Comparison of ENCODE assay signal across 8 mouse cellular contexts in genomic region chr3:137955560-137956081, GRCm38 (mm10). TPM values are rescaled to one million over a fixed set of nuclear protein-coding genes. Genes with fewer than 3 reads are reported as not detected.
DNase-seq lines count a peak whose midpoint lies in the region; ATAC-seq and TF ChIP-seq lines count a peak whose summit lies in the region.

No protein-coding gene starts in this region.

- no peak for TF ChIP-seq CTCF in hindbrain, postnatal 0 days (IDR thresholded peaks at IDR 0.05; ENCODE audit: low read depth)

- no peak overlapping the region for H3K27ac ChIP-seq in lung, embryonic 15.5 days
- no peak overlapping the region for H3K27ac ChIP-seq in hindbrain, postnatal 0 days
- no peak overlapping the region for H3K27ac ChIP-seq in midbrain, embryonic 15.5 days

- H3K4me2 ChIP-seq in lung, embryonic 15.5 days, result peak overlapping the region; percentile 49
- peak overlapping the region; percentile 48 for H3K4me2 ChIP-seq in hindbrain, postnatal 0 days (ENCODE audit: low read depth, low read length)
- H3K4me2 ChIP-seq in midbrain, embryonic 15.5 days, result peak overlapping the region; percentile 16; the same call in 1 of the 2 replicates

- peak overlapping the region; percentile 16; the same call in 1 of the 2 replicates for H3K4me3 ChIP-seq in lung, embryonic 15.5 days
- 0 out of 2 replicates have a peak overlapping the region, but pooled peaks have one; percentile 4 for H3K4me3 ChIP-seq in hindbrain, postnatal 0 days (ENCODE audit: low read length)
- H3K4me3 ChIP-seq in midbrain, embryonic 15.5 days, result no peak overlapping the region

- peaks cover 28% of the 10 kb centered on the region for H3K4me1 ChIP-seq in lung, embryonic 15.5 days
- H3K4me1 ChIP-seq in hindbrain, postnatal 0 days (ENCODE audit: insufficient read depth, low read length), result peaks cover 8% of the 10 kb centered on the region
- peaks cover 21% of the 10 kb centered on the region for H3K4me1 ChIP-seq in midbrain, embryonic 15.5 days

- no peaks in the 10 kb centered on the region for H3K36me3 ChIP-seq in lung, embryonic 15.5 days
- H3K36me3 ChIP-seq in hindbrain, postnatal 0 days (ENCODE audit: insufficient read depth, low read length), result no peaks in the 10 kb centered on the region
- H3K36me3 ChIP-seq in midbrain, embryonic 15.5 days (replicated peaks), result no peaks in the 10 kb centered on the region

- H3K9ac ChIP-seq in lung, embryonic 15.5 days, result no peak overlapping the region; the same call in 1 of the 2 replicates
- no peak overlapping the region for H3K9ac ChIP-seq in hindbrain, postnatal 0 days (replicated peaks; ENCODE audit: low read length)
- no peak overlapping the region for H3K9ac ChIP-seq in midbrain, embryonic 15.5 days

- H3K27me3 ChIP-seq in lung, embryonic 15.5 days, result no peaks in the 10 kb centered on the region
- no peaks in the 10 kb centered on the region for H3K27me3 ChIP-seq in hindbrain, postnatal 0 days (ENCODE audit: insufficient read depth, low read length)
- no peaks in the 10 kb centered on the region for H3K27me3 ChIP-seq in midbrain, embryonic 15.5 days (replicated peaks)

- no peaks in the 10 kb centered on the region for H3K9me3 ChIP-seq in lung, embryonic 15.5 days
- no peaks in the 10 kb centered on the region for H3K9me3 ChIP-seq in hindbrain, postnatal 0 days (ENCODE audit: low read length)
- no peaks in the 10 kb centered on the region for H3K9me3 ChIP-seq in midbrain, embryonic 15.5 days

- DNase-seq in lung, postnatal 14 days, result no peak
- peak; percentile 34 for DNase-seq in hindbrain, postnatal 0 days (ENCODE audit: low spot score)
- DNase-seq in urinary bladder, postnatal 36 days (ENCODE audit: low spot score in 2 of 2), result no peak
- DNase-seq in spleen, adult 18-20 months, result no peak
- DNase-seq in spleen, adult 12 weeks (ENCODE audit: low spot score), result no peak

- ATAC-seq in lung, embryonic 15.5 days (ENCODE audit: borderline replicate concordance, extremely low read depth, low FRiP score, low TSS enrichment), result no peak
- peak; percentile 17 for ATAC-seq in activated CD4-positive, CD25-positive, alpha-beta regulatory T cell, adult 4 months
- no peak for ATAC-seq in hindbrain, postnatal 0 days
- no peak for ATAC-seq in midbrain, embryonic 15.5 days (replicated peaks)

- 13% methylated on average over 16 of the region's 16 CpGs for WGBS in lung, embryonic 15.5 days
- WGBS in hindbrain, postnatal 0 days, result 21% methylated on average over 16 of the region's 16 CpGs
- WGBS in midbrain, embryonic 15.5 days, result 26% methylated on average over 16 of the region's 16 CpGs

RNA-seq across cellular contexts. Expression of gene Dapp1, which starts 25.7 kb away (rescaled TPM):
- polyA plus RNA-seq in lung, embryonic 15.5 days (2015; fragmentation: Nextera tagmentation; extraction: Ambion mirVana), result 6.3 and 7.3 TPM in 2 replicates
- polyA plus RNA-seq in activated CD4-positive, CD25-positive, alpha-beta regulatory T cell, adult 4 months (2017; shearing (Covaris generic)), result 10 to 100 TPM; 58.7 to 78.7 TPM
- total RNA-seq in hindbrain, postnatal 0 days (2014; rRNA removed), result 1.3 and 2.6 TPM in 2 replicates
- polyA plus RNA-seq in hindbrain, postnatal 0 days (2015; fragmentation: Nextera tagmentation; extraction: Ambion mirVana), result 1.9 and 2.3 TPM in 2 replicates
- polyA plus RNA-seq in midbrain, embryonic 15.5 days (2015; fragmentation: Nextera tagmentation; extraction: Ambion mirVana), result 1.0 and 1.4 TPM in 2 replicates

RNA-seq across cellular contexts. Expression of gene Lamtor3, which starts 37.3 kb away (rescaled TPM):
- 104 and 110 TPM in 2 replicates for polyA plus RNA-seq in lung, embryonic 15.5 days (2015; fragmentation: Nextera tagmentation; extraction: Ambion mirVana)
- polyA plus RNA-seq in activated CD4-positive, CD25-positive, alpha-beta regulatory T cell, adult 4 months (2017; shearing (Covaris generic)), result 10 to 100 TPM; 69.7 to 81.8 TPM
- total RNA-seq in hindbrain, postnatal 0 days (2014; rRNA removed), result 78.9 and 84.2 TPM in 2 replicates
- 108 and 112 TPM in 2 replicates for polyA plus RNA-seq in hindbrain, postnatal 0 days (2015; fragmentation: Nextera tagmentation; extraction: Ambion mirVana)
- polyA plus RNA-seq in midbrain, embryonic 15.5 days (2015; fragmentation: Nextera tagmentation; extraction: Ambion mirVana), result 133 and 134 TPM in 2 replicates
